Mouse (Mus musculus) forebrain, embryonic 11.5 days (tissue): ENCODE measurements around the gene Glb1. TPM values are rescaled to one million over a fixed set of nuclear protein-coding genes. Genes with fewer than 3 reads are reported as not detected.
A peak's percentile ranks its signal among the peaks of the same experiment; 100 is the strongest.
"Not testable (repeated sequence)": the region's sequence is repeated elsewhere in the genome, so short reads cannot be mapped to it uniquely, and the experiment has no call there.

Experiments used
- ATAC-seq: fragments of 200-750 bp; cut with Nextera tagmentation; replicated peaks from 2 replicates; pipeline ENCODE4 v1.8.0; 2017; ENCODE audit warnings: moderate TSS enrichment; ENCODE audit not compliant: low FRiP score
- DNase-seq: peaks from one replicate; pipeline ENCODE4 v3.0.0-alpha.2; 2017; ENCODE audit warnings: low spot score
- H3K27ac ChIP-seq: fragments of 300-500 bp; sonication (generic); 2 replicates; pipeline ENCODE4 v1.5.1; 2014; ENCODE audit warnings: low read depth, low read length
- H3K27me3 ChIP-seq: fragments of 300-500 bp; sonication (generic); 2 replicates; pipeline ENCODE4 v1.6.1; 2014; ENCODE audit warnings: mild to moderate bottlenecking, low read length, mixed read lengths; ENCODE audit not compliant: control insufficient read depth, insufficient read depth
- H3K36me3 ChIP-seq: fragments of 300-500 bp; sonication (generic); 2 replicates; pipeline ENCODE4 v1.6.1; 2014; ENCODE audit warnings: mild to moderate bottlenecking, low read length, moderate library complexity, mixed read lengths; ENCODE audit not compliant: control insufficient read depth, insufficient read depth
- H3K4me1 ChIP-seq: fragments of 300-500 bp; sonication (generic); replicated peaks from 2 replicates; pipeline ENCODE4 v1.6.1; 2014; ENCODE audit warnings: low read length, mixed read lengths; ENCODE audit not compliant: control insufficient read depth, insufficient read depth
- H3K4me2 ChIP-seq: fragments of 300-500 bp; sonication (generic); 2 replicates; pipeline ENCODE4 v1.6.1; 2014; ENCODE audit warnings: low read depth, mild to moderate bottlenecking, low read length, moderate library complexity, mixed read lengths; ENCODE audit not compliant: severe bottlenecking
- H3K4me3 ChIP-seq: fragments of 300-500 bp; sonication (generic); 2 replicates; pipeline ENCODE4 v1.5.1; 2014; ENCODE audit warnings: low read depth, low read length
- H3K9ac ChIP-seq: fragments of 300-500 bp; sonication (generic); 2 replicates; pipeline ENCODE4 v1.6.1; 2014; ENCODE audit warnings: low read length
- H3K9me3 ChIP-seq: fragments of 300-500 bp; sonication (generic); 2 replicates; pipeline ENCODE4 v1.6.1; 2016; ENCODE audit warnings: low read length, mixed read lengths; ENCODE audit not compliant: control insufficient read depth
- WGBS: fragments of 180-500 bp; shearing (Covaris S2); extraction: QIAGEN DNeasy Blood & Tissue Kit; methylation state at CpG from one replicate; pipeline ENCODE4 v1.1.7; 2014; 5-methylcytosine and 5-hydroxymethylcytosine counted together
- polyA plus RNA-seq: library from polyadenylated mRNA; unstranded; fragments of >200 nt; fragmentation: Nextera tagmentation; extraction: Ambion mirVana; gene quantifications from 2 replicates; pipeline ENCODE4 v1.2.1, GENCODE M21; 2014

The Glb1 gene
- polyA plus RNA-seq, 1 experiment from 2014 or later, result 21.6 TPM

DNA sequence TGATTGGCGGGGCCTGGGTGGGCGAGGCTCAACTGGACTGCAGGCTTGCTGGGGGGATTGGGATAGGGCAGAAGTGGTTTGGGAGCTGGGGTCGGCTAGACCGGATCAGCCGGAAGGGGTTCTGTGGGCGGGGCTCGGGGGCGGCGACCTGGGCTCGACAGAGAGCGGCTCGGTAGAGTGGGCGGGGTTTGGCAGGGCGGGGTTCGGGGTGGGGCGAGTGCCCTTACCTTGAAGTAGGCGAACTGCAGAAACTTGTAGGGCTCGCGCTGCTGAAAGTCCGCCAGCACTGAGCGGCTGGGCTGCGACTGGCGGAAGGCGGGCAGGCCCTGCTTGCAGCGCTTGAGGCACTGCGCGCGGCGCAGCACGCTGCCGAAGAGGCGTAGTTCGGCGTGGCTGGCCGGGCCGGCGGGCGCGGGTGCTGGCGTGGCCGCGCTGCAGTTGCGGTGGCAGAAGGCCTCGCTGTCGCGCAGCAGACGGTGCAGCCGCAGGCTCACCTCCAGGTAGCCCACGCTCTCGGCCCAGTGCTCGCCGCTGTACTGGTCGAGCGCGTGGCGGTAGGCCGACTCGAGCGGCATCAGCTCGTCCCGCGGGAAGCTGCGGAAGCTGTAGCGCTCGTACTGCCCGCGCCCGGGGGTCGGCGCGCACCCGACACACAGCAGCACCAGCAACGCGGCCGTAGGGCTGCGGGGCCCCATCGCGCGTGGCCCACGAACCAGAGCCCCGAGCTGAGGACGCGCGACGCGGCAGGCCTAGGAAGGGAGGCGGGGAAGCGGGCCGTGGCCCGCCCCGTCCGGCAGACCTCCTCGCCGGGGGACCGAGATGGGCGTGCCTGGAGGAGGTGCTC, 10.7 kb upstream of the Glb1 start, which contains the start of gene Crtap:
Gene Crtap, minus strand, starts transcription at position 771 of the 844 bp plus-strand sequence.
- under 1% methylated on average over 96 of the region's 96 CpGs for WGBS
- Histone ChIP-seq H3K36me3 (no peaks in the 10 kb centered on the region), H3K4me3 (peak within 1 kb of the TSS; percentile 72), H3K9me3 (no peaks in the 10 kb centered on the region), H3K9ac (peak within 1 kb of the TSS; percentile 71), H3K27me3 (no peaks in the 10 kb centered on the region), H3K4me2 (peak within 1 kb of the TSS; percentile 87), H3K27ac (no peak within 1 kb of the TSS), H3K4me1 (no peaks in the 10 kb centered on the region)
- peak; percentile 78 for ATAC-seq
- peak; percentile 84 for DNase-seq

GRCm38 (mm10) chr9:114390749-114391075, 10.2 kb upstream of the Glb1 start:
- H3K36me3 ChIP-seq, result no peaks in the 10 kb centered on the region
- ATAC-seq (no peak), DNase-seq (no peak)
- no peaks in the 10 kb centered on the region for H3K9me3 ChIP-seq
- no peak overlapping the region for H3K27ac ChIP-seq
- H3K9ac ChIP-seq, result peak overlapping the region; percentile 71
- H3K4me3 ChIP-seq, result peak overlapping the region; percentile 72
- peak overlapping the region; percentile 87 for H3K4me2 ChIP-seq
- no peaks in the 10 kb centered on the region for H3K27me3 ChIP-seq
- WGBS, result 7% methylated on average over 10 of the region's 10 CpGs
- H3K4me1 ChIP-seq, result no peaks in the 10 kb centered on the region

DNA sequence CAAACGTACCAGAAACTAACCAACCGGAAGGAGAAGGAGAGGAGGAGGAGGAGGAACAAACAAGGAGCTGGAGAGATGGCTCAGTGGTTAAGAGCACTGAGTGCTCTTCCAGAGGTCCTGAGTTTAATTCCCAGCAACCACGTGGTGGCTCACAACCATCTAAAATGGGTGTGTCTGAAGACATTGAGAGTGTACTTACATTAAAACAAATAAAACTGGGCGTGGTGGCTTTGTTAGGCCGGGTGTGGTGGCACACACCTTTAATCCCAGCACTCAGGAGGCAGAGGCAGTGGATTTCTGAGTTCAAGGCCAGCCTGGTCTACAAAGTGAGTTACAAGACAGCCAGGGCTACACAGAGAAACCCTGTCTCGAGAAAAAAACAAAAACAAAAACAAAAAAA, 6.7 kb upstream of the Glb1 start:
- H3K9ac ChIP-seq, H3K27me3 ChIP-seq, H3K4me3 ChIP-seq, H3K4me1 ChIP-seq, ATAC-seq, H3K4me2 ChIP-seq, H3K9me3 ChIP-seq, DNase-seq, H3K36me3 ChIP-seq, H3K27ac ChIP-seq: not testable (repeated sequence)
- 73% methylated on average over 6 of the region's 6 CpGs for WGBS

- no peak overlapping the region for H3K27ac ChIP-seq
- no peak overlapping the region for H3K9ac ChIP-seq
- H3K4me3 ChIP-seq, result no peak overlapping the region
- no peak overlapping the region for H3K4me2 ChIP-seq
- 87% methylated on average over 8 of the region's 8 CpGs for WGBS
- H3K9me3 ChIP-seq, result no peaks in the 10 kb centered on the region
- H3K36me3 ChIP-seq, result no peaks in the 10 kb centered on the region
- H3K27me3 ChIP-seq, result no peaks in the 10 kb centered on the region
- no peak for ATAC-seq
- H3K4me1 ChIP-seq, result no peaks in the 10 kb centered on the region
- no peak for DNase-seq
Measured at GRCm38 (mm10) chr9:114394677-114395076, 6.2 kb upstream of the Glb1 start.

GRCm38 (mm10) chr9:114395258-114395657, 5.6 kb upstream of the Glb1 start:
- 89% methylated on average over 4 of the region's 4 CpGs for WGBS
- H3K27me3 ChIP-seq, result no peaks in the 10 kb centered on the region
- no peak overlapping the region for H3K4me2 ChIP-seq
- no peaks in the 10 kb centered on the region for H3K36me3 ChIP-seq
- no peak overlapping the region for H3K9ac ChIP-seq
- no peak overlapping the region for H3K27ac ChIP-seq
- ATAC-seq, result no peak
- no peaks in the 10 kb centered on the region for H3K9me3 ChIP-seq
- DNase-seq, result no peak
- no peak overlapping the region for H3K4me3 ChIP-seq
- no peaks in the 10 kb centered on the region for H3K4me1 ChIP-seq

- Histone ChIP-seq H3K4me2 (no peak overlapping the region), H3K9ac (no peak overlapping the region), H3K4me1 (peaks cover 5% of the 10 kb centered on the region; the same call in 1 of the 2 replicates), H3K4me3 (no peak overlapping the region), H3K9me3 (no peaks in the 10 kb centered on the region), H3K27me3 (no peaks in the 10 kb centered on the region), H3K27ac (no peak overlapping the region), H3K36me3 (no peaks in the 10 kb centered on the region)
- DNase-seq (no peak), ATAC-seq (no peak)
- 90% methylated on average over 12 of the region's 12 CpGs for WGBS
Measured at GRCm38 (mm10) chr9:114399680-114400079, 1.2 kb upstream of the Glb1 start.

- DNase-seq, result no peak
- Histone ChIP-seq H3K36me3 (peaks cover 1% of the 10 kb centered on the region; the same call in 1 of the 2 replicates), H3K9ac (peak overlapping the region; percentile 82), H3K9me3 (no peaks in the 10 kb centered on the region), H3K4me3 (peak overlapping the region; percentile 82), H3K4me2 (peak overlapping the region; percentile 76), H3K27ac (0 out of 2 replicates have a peak overlapping the region, but pooled peaks have one; percentile 18), H3K4me1 (peaks cover 5% of the 10 kb centered on the region; the same call in 1 of the 2 replicates), H3K27me3 (no peaks in the 10 kb centered on the region)
- WGBS, result 21% methylated on average over 5 of the region's 5 CpGs
- ATAC-seq, result no peak; the same call in 1 of the 2 replicates
Measured at GRCm38 (mm10) chr9:114400588-114400948, 308 bp upstream of the Glb1 start.

DNA sequence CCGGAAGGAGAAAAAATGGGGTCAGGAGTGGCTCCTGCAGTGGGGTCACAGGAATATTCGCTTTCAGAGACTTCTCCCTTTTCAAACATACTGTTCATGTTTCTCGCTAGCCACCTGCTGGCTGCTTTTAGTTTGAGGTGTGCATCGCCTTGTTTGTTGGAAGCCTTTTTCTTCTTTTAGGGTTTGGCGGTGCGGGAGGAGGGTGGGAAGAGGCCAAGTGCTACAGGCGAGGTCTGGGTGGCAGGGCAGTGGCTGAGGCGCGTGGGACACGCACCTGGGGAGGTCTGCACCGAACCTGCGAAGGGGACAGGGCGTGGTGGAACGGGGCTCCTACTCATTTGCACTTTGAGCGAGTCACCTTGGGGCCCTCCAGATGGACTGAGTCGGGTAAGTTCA, 807 bp downstream of the Glb1 start:
- Histone ChIP-seq H3K27ac (peak overlapping the region; percentile 60; the same call in 1 of the 2 replicates), H3K27me3 (no peaks in the 10 kb centered on the region), H3K36me3 (peaks cover 3% of the 10 kb centered on the region; the same call in 1 of the 2 replicates), H3K4me2 (peak overlapping the region; percentile 76), H3K9ac (peak overlapping the region; percentile 82), H3K4me3 (peak overlapping the region; percentile 82), H3K9me3 (no peaks in the 10 kb centered on the region), H3K4me1 (peaks cover 5% of the 10 kb centered on the region; the same call in 1 of the 2 replicates)
- 4% methylated on average over 16 of the region's 16 CpGs for WGBS
- ATAC-seq (peak; percentile 4; the same call in 1 of the 2 replicates), DNase-seq (peak; percentile 66)

GRCm38 (mm10) chr9:114407676-114408075, 6.8 kb downstream of the Glb1 start:
- ATAC-seq, result no peak

More at GRCm38 (mm10) chr9:114407676-114408075, 6.8 kb downstream of the Glb1 start:
- Histone ChIP-seq H3K4me1 (no peaks in the 10 kb centered on the region), H3K9me3 (no peaks in the 10 kb centered on the region), H3K27me3 (no peaks in the 10 kb centered on the region), H3K9ac (no peak overlapping the region), H3K36me3 (peaks cover 3% of the 10 kb centered on the region), H3K4me3 (no peak overlapping the region), H3K4me2 (no peak overlapping the region), H3K27ac (no peak overlapping the region)
- no peak for DNase-seq
- WGBS, result 94% methylated on average over 2 of the region's 2 CpGs
